Mouse (Mus musculus) bone marrow macrophage, adult 2 months (primary cell): ENCODE measurements around the gene Lamp1.

Source experiments
- CTCF ChIP-seq: IDR thresholded peaks from 2 replicates; pipeline ENCODE4 v1.5.1; 2012; ENCODE audit warnings: low read depth, mild to moderate bottlenecking, low read length, moderate library complexity
- POLR2A ChIP-seq: IDR thresholded peaks from 2 replicates; pipeline ENCODE4 v1.6.1; 2012; ENCODE audit warnings: mild to moderate bottlenecking, low read depth, low read length, borderline replicate concordance

DNA sequence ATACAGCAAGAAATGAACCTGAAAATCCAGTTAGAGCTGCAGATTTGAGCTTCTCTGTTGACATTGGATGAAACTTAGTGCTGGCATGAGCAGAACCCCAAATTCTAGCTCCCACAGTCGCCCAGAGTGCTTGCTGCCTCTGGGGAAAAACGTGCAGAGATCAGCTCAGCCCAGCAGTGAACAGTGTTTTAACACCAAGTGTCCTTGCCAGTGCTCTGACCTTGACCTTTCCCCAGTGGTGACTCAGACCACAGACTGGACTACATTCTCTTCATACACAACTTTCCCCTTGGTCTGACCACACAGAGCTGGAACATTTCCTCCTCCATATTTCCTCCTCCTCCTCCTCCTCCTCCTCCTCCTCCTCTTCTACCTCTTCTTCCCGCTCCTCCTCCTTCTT, 43.1 kb downstream of the Lamp1 start:
- TF ChIP-seq CTCF (no peak), POLR2A (no peak)
